Mouse (Mus musculus): ENCODE data around the gene Osbpl6.
A peak's percentile ranks its signal among the peaks of the same experiment; 100 is the strongest.

Osbpl6 gene

GRCm38 (mm10) chr2:76406151-76406936 lies at the start of gene Osbpl6:
Osbpl6 (plus strand) TSS chr2:76406508.
- DNase-seq (ENCODE audit: low read depth) = no peak

- no peak for DNase-seq (ENCODE audit: low read depth)
These were observed 46.1 kb upstream of the Osbpl6 start, which contains the start of gene Cyct for GRCm38 (mm10) chr2:76360226-76360625. Cyct (minus strand) TSS chr2:76360450.

- DNase-seq (ENCODE audit: low read depth) = no peak
These were observed 44.2 kb upstream of the Osbpl6 start for GRCm38 (mm10) chr2:76362111-76362510.

- no peak for DNase-seq (ENCODE audit: low read depth)
These were observed 40.5 kb upstream of the Osbpl6 start for GRCm38 (mm10) chr2:76365811-76366210.

- peak; percentile 74 for DNase-seq (ENCODE audit: low read depth)
These were observed 39.0 kb upstream of the Osbpl6 start for GRCm38 (mm10) chr2:76367188-76367922.

- DNase-seq (ENCODE audit: low read depth) = no peak
These were observed 37.2 kb upstream of the Osbpl6 start for GRCm38 (mm10) chr2:76368861-76369660.

- DNase-seq (ENCODE audit: low read depth) = peak; percentile 85
These were observed 36.3 kb upstream of the Osbpl6 start, which contains the start of gene Rbm45 for GRCm38 (mm10) chr2:76369821-76370655. Rbm45 (plus strand) TSS chr2:76369984.

- DNase-seq (ENCODE audit: low read depth) = no peak
These were observed 35.7 kb upstream of the Osbpl6 start for GRCm38 (mm10) chr2:76370656-76370922.

GRCm38 (mm10) chr2:76372244-76372643 lies 34.1 kb upstream of the Osbpl6 start:
- DNase-seq (ENCODE audit: low read depth) = peak; percentile 81

- no peak for DNase-seq (ENCODE audit: low read depth)
These were observed 31.6 kb upstream of the Osbpl6 start for GRCm38 (mm10) chr2:76374544-76375206.

GRCm38 (mm10) chr2:76378646-76379045 lies 27.7 kb upstream of the Osbpl6 start:
- DNase-seq (ENCODE audit: low read depth) = no peak

- DNase-seq (ENCODE audit: low read depth) = no peak
These were observed 19.8 kb upstream of the Osbpl6 start for GRCm38 (mm10) chr2:76386531-76386930.

GRCm38 (mm10) chr2:76400178-76400577 lies 6.1 kb upstream of the Osbpl6 start:
- DNase-seq (ENCODE audit: low read depth) = no peak

- DNase-seq (ENCODE audit: low read depth) = no peak
These were observed 635 bp upstream of the Osbpl6 start for GRCm38 (mm10) chr2:76405596-76406150.

GRCm38 (mm10) chr2:76406937-76407441 lies 681 bp downstream of the Osbpl6 start:
- DNase-seq (ENCODE audit: low read depth) = no peak

- DNase-seq (ENCODE audit: low read depth) = no peak
These were observed 3.2 kb downstream of the Osbpl6 start for GRCm38 (mm10) chr2:76409526-76409925.

GRCm38 (mm10) chr2:76409986-76410385 lies 3.7 kb downstream of the Osbpl6 start:
- no peak for DNase-seq (ENCODE audit: low read depth)

- no peak for DNase-seq (ENCODE audit: low read depth)
These were observed 6.6 kb downstream of the Osbpl6 start for GRCm38 (mm10) chr2:76412924-76413323.

GRCm38 (mm10) chr2:76417446-76418141 lies 11.3 kb downstream of the Osbpl6 start:
- no peak for DNase-seq (ENCODE audit: low read depth)

GRCm38 (mm10) chr2:76418142-76418518 lies 11.8 kb downstream of the Osbpl6 start:
- DNase-seq (ENCODE audit: low read depth) = no peak

All from c-Kit-positive CD71-positive TER-119-negative erythroid progenitor cells, embryonic 14.5 days (primary cell).